Mouse (Mus musculus) neural tube, embryonic 11.5 days (tissue): ENCODE results near the gene Htr7. TPM values are rescaled to one million over a fixed set of nuclear protein-coding genes. Genes with fewer than 3 reads are reported as not detected.

Source experiments
- ATAC-seq: fragments of 200-750 bp; cut with Nextera tagmentation; 2 replicates; pipeline ENCODE4 v1.8.0; 2017; ENCODE audit warnings: moderate number of reproducible peaks, mild to moderate bottlenecking, moderate TSS enrichment, moderate library complexity; ENCODE audit not compliant: insufficient read depth, low FRiP score, low TSS enrichment
- DNase-seq: peaks from one replicate; pipeline ENCODE4 v3.0.0-alpha.2; 2015; ENCODE audit warnings: low spot score
- H3K27ac ChIP-seq: fragments of 300-500 bp; sonication (generic); 2 replicates; pipeline ENCODE4 v1.5.1; 2014; ENCODE audit warnings: low read depth, mild to moderate bottlenecking, low read length
- H3K27me3 ChIP-seq: fragments of 300-500 bp; sonication (generic); 2 replicates; pipeline ENCODE4 v1.6.1; 2014; ENCODE audit warnings: mild to moderate bottlenecking, low read length, mixed read lengths; ENCODE audit not compliant: control insufficient read depth, insufficient read depth
- H3K36me3 ChIP-seq: fragments of 300-500 bp; sonication (generic); 2 replicates; pipeline ENCODE4 v1.6.1; 2014; ENCODE audit warnings: mild to moderate bottlenecking, low read length, moderate library complexity, mixed read lengths; ENCODE audit not compliant: control insufficient read depth, insufficient read depth
- H3K4me1 ChIP-seq: fragments of 300-500 bp; sonication (generic); 2 replicates; pipeline ENCODE4 v1.6.1; 2014; ENCODE audit warnings: low read length, mixed read lengths; ENCODE audit not compliant: control insufficient read depth, insufficient read depth
- H3K4me2 ChIP-seq: fragments of 300-500 bp; sonication (generic); 2 replicates; pipeline ENCODE4 v1.6.1; 2014; ENCODE audit warnings: low read depth, mild to moderate bottlenecking, moderate library complexity
- H3K4me3 ChIP-seq: fragments of 300-500 bp; sonication (generic); 2 replicates; pipeline ENCODE4 v1.5.1; 2014; ENCODE audit warnings: low read depth, low read length
- H3K9ac ChIP-seq: fragments of 300-500 bp; sonication (generic); 2 replicates; pipeline ENCODE4 v1.6.1; 2014; ENCODE audit warnings: mild to moderate bottlenecking, low read length
- H3K9me3 ChIP-seq: fragments of 300-500 bp; sonication (generic); 2 replicates; pipeline ENCODE4 v1.6.1; 2016; ENCODE audit warnings: low read length; ENCODE audit not compliant: control insufficient read depth
- WGBS: fragments of 180-500 bp; shearing (Covaris S2); extraction: QIAGEN DNeasy Blood & Tissue Kit; methylation state at CpG from one replicate; pipeline ENCODE4 v1.1.7; 2014; 5-methylcytosine and 5-hydroxymethylcytosine counted together
- polyA plus RNA-seq: library from polyadenylated mRNA; unstranded; fragments of >200 nt; fragmentation: Nextera tagmentation; extraction: Ambion mirVana; gene quantifications from 2 replicates; pipeline ENCODE4 v1.2.1, GENCODE M21; 2014

Htr7 gene
- polyA plus RNA-seq = 0.45 and 0.87 TPM in 2 replicates

DNA sequence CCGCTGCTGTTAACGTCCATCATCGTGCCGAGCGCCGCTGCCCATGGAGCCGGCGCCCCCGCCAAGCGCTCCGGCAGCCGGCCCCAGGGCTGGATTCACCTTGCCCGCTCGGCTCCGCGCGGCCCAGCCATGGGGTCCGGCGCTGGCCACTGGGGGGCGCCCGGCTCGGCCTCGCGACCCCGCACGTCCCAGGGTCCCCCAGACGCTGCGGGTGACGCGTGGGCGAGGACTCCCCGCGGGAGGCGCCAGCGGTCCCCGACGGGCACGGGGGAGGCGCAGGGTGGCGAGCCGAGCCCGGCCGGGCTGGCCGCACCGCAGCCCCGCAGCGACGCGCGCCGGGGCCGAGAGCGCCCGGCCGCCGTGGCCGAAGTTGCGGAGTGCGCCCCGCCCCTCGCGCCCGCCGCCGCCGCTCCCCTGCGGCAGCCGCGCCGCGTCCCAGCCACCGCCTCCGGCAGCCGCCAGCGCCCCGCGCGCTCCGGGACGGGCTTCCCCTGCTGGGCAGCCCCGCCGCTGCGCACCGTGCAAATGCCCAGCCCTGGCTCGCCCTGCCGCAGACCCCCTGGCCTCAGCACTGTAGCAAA is at the start of gene Htr7:
Htr7 (minus strand) TSS at position 277 of the 581 bp plus-strand sequence.
- peak; percentile 95 for ATAC-seq
- peak within 1 kb of the TSS; percentile 80 for H3K4me2 ChIP-seq
- H3K9me3 ChIP-seq = no peaks in the 10 kb centered on the region
- H3K36me3 ChIP-seq = no peaks in the 10 kb centered on the region
- H3K4me1 ChIP-seq = no peaks in the 10 kb centered on the region
- H3K27me3 ChIP-seq = peaks cover 15% of the 10 kb centered on the region
- H3K4me3 ChIP-seq = peak within 1 kb of the TSS; percentile 56
- peak; percentile 80 for DNase-seq
- H3K9ac ChIP-seq = peak within 1 kb of the TSS; percentile 41
- under 1% methylated on average over 68 of the region's 86 CpGs for WGBS
- H3K27ac ChIP-seq = no peak within 1 kb of the TSS

DNA sequence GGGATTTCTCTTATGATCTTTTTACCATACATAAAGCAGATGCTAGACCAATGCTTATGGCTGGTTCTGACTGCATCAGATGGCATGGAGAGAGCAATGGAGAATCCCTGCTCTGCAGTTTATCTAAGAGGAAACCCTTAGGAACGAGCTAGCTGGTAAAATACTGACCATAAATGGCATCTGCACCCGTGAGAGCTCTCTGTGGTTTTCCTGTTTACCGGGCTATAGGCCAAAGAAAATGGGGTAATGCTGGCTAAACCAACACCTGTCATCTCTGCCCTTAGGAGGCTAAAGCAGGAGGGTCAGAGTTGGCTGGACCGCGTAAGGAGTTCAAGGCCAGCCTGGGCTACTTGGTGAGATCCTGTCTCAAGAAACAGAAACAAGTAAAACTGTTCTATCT is 46.6 kb upstream of the Htr7 start:
- DNase-seq (no peak), ATAC-seq (no peak)
- H3K4me1 ChIP-seq = no peaks in the 10 kb centered on the region
- H3K27ac ChIP-seq = no peak overlapping the region
- H3K9ac ChIP-seq = no peak overlapping the region
- H3K27me3 ChIP-seq = no peaks in the 10 kb centered on the region
- H3K4me2 ChIP-seq = no peak overlapping the region
- no peaks in the 10 kb centered on the region for H3K9me3 ChIP-seq
- H3K4me3 ChIP-seq = no peak overlapping the region
- H3K36me3 ChIP-seq = 0 out of 2 replicates have a peak, but pooled peaks cover 2% of the 10 kb centered on the region
- WGBS = 93% methylated on average over 5 of the region's 5 CpGs

DNA sequence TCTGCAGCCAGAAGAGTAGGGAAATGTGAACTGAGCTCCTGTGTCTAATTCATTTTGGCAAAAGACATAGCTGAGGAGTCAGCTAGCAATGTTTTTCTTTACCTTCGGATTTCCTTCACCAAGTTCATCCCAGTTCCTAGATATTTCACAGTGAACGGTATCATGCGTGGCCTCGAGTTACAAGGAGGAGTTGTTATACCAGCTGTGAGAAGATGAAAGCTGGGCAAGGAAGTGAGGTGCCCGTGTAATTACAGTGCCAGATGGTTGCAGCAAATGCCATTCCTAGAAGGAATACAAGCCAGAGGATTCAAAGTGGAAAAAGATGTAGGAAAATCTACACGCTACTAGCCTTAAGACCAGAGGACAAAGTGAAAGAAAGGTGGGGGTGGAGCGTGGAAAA is 41.6 kb upstream of the Htr7 start:
- Histone ChIP-seq H3K9me3 (no peaks in the 10 kb centered on the region), H3K4me2 (no peak overlapping the region), H3K36me3 (peaks cover 4% of the 10 kb centered on the region; the same call in 1 of the 2 replicates), H3K4me1 (no peaks in the 10 kb centered on the region), H3K27me3 (no peaks in the 10 kb centered on the region), H3K9ac (no peak overlapping the region), H3K27ac (no peak overlapping the region), H3K4me3 (no peak overlapping the region)
- no peak for ATAC-seq
- no peak for DNase-seq
- WGBS = 74% methylated on average over 7 of the region's 7 CpGs

DNA sequence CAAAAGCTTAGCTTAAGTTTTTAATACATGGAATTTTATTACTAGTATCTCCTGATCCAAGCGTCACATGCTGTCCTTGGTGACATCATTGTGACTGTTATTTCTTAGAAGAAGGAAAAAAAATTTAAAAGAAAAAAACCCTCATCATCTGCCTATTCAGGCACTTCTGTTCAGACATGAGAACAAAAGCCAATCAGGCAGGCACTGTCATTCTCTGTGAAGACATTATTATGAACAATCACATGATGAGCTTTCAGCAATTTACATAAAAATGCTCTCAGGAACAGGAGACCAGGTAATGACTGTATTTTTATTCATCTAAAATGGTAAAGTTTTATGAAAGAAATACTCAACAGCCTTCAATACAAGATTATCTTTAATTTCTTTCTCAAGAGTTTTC is 41.0 kb upstream of the Htr7 start:
- 84% methylated on average over 1 of the region's 1 CpGs for WGBS
- Histone ChIP-seq H3K9me3 (no peaks in the 10 kb centered on the region), H3K27ac (no peak overlapping the region), H3K4me2 (no peak overlapping the region), H3K9ac (no peak overlapping the region), H3K27me3 (no peaks in the 10 kb centered on the region), H3K4me3 (no peak overlapping the region), H3K36me3 (peaks cover 4% of the 10 kb centered on the region), H3K4me1 (no peaks in the 10 kb centered on the region)
- ATAC-seq (no peak), DNase-seq (no peak)

DNA sequence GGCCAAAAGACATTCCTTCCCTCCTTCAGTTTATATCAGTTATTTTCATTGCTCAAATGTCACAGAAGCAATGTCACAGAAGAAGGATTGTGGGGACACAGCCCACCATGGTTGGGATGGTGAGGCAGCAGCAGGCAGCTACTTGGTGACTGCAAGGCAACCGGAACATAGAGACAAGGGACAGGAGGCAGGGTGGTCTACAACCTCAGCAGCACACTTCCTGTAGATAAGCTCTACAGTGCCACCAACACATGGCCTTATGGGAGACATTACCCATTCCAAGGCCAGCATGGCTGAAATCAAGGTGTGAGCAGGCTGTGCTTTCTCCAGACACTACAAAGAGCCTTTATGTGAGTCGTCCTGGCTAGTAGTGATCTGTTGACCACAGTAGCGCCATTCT is 39.9 kb upstream of the Htr7 start:
- Histone ChIP-seq H3K4me3 (no peak overlapping the region), H3K27ac (no peak overlapping the region), H3K4me2 (no peak overlapping the region), H3K27me3 (no peaks in the 10 kb centered on the region), H3K9me3 (no peaks in the 10 kb centered on the region), H3K36me3 (peaks cover 4% of the 10 kb centered on the region), H3K9ac (no peak overlapping the region), H3K4me1 (no peaks in the 10 kb centered on the region)
- 89% methylated on average over 3 of the region's 3 CpGs for WGBS
- DNase-seq (no peak), ATAC-seq (no peak)

DNA sequence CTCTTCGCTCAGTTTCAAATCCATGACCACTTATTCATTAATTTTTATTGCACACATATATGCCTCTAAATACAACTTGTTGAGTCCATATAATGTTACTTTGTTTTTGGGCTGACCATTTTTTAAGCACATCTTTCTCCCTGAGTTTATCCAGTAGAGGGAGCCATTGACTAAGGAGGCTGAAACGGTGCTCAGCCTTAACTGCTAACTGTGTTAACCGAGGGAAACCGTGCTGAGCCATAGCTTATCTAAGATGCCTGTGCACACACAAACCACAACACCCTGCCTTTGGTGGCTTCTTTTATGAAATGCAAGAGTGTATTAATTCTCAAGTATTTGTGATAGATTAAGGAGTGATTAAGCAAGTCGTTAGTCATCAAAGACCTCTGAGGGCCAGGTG is 33.5 kb upstream of the Htr7 start:
- H3K27me3 ChIP-seq = no peaks in the 10 kb centered on the region
- H3K9ac ChIP-seq = no peak overlapping the region
- no peak overlapping the region for H3K27ac ChIP-seq
- no peak overlapping the region for H3K4me2 ChIP-seq
- peaks cover 2% of the 10 kb centered on the region for H3K36me3 ChIP-seq
- DNase-seq = no peak
- no peak for ATAC-seq
- WGBS = 58% methylated on average over 5 of the region's 5 CpGs
- H3K9me3 ChIP-seq = no peaks in the 10 kb centered on the region
- H3K4me3 ChIP-seq = no peak overlapping the region
- H3K4me1 ChIP-seq = no peaks in the 10 kb centered on the region

DNA sequence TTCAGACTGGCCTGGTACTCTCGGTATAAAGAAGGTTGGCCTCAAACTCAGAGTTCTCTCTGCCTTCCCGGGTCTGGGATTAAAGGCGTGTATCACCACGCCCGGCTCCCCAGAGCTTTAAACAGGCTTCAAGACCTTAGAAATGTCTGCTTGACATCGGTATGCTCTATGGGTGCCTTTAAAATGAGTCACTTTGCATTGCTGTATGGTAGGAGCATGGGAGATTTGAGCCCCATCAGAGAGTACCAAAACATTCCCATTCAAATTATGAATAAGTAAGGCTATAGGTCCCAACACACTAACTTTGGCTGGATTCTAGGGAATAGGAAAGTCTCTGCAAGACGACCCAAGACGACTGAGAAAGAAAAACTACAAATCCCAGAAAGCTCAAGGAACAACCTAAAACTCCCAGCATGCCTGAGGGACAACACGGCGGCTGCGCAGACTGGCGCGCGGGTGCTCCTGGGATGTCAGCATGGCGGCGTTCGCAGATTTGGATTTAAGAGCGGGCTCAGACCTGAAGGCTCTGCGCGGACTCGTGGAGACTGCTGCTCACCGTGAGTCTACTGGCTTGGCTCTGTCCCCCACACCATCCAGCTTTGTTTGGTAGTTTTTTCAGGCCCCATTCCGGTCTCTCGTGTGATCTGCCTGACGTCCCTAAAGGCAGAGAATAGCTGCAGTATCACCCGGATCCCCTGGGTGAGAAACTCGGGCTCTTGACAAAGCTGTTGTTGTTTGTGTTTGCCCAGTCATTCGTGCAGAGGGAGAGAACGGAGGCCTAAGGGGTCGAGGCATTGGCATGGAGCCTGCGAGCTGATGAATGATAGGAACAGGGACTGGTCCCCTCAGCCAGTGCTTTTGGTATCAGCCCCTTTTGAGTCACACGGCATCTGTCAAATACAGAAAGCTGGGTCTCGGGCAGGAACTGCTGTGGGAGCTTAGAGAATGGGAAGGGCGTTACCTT is 26.2 kb upstream of the Htr7 start, which contains the start of gene Rpp30:
Rpp30 (plus strand) TSS at position 455 of the 964 bp plus-strand sequence.
- peak; percentile 89 for ATAC-seq
- Histone ChIP-seq H3K36me3 (no peaks in the 10 kb centered on the region), H3K9ac (peak within 1 kb of the TSS; percentile 59), H3K4me2 (peak within 1 kb of the TSS; percentile 63), H3K9me3 (no peaks in the 10 kb centered on the region), H3K27me3 (no peaks in the 10 kb centered on the region), H3K4me3 (peak within 1 kb of the TSS; percentile 56), H3K27ac (no peak within 1 kb of the TSS), H3K4me1 (peaks cover 5% of the 10 kb centered on the region)
- DNase-seq = peak; percentile 90
- WGBS = 1% methylated on average over 34 of the region's 34 CpGs

DNA sequence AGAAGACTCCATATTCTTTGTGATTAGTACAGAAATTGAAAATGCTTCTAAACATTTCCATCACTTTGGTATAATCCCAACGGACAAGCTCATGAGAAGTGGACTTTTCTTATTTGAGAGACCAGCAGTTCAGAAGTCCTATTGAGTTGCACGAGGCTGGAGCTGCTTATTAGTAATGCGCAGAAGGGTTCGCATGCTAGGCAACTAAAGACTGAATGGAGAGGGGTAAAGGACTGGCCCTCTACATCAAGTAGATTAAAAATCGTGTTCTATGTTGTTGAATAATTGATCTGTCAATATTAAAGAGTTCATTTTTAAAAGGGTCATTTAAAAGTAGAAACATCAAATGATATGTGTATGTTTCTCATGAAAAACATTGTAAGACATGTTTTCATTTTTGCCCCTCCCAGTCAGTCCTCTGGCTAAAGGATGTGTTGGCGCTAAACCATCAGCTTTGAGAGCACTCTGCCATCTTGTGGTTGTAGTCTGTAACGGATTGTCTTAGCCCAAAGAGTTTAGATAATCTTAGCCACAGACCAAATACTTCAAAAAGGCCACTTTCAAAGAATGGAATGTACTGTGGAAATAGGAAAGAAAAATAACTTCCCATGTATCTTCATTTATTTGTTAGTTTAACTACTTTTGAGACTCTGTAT is 25.4 kb upstream of the Htr7 start:
- peak; percentile 56 for DNase-seq
- H3K4me2 ChIP-seq = peak overlapping the region; percentile 63
- peaks cover 5% of the 10 kb centered on the region for H3K4me1 ChIP-seq
- no peak overlapping the region for H3K27ac ChIP-seq
- WGBS = 48% methylated on average over 7 of the region's 7 CpGs
- peak; percentile 83 for ATAC-seq
- peak overlapping the region; percentile 56 for H3K4me3 ChIP-seq
- no peaks in the 10 kb centered on the region for H3K9me3 ChIP-seq
- no peaks in the 10 kb centered on the region for H3K36me3 ChIP-seq
- H3K27me3 ChIP-seq = no peaks in the 10 kb centered on the region
- H3K9ac ChIP-seq = peak overlapping the region; percentile 46
